Comparison of ENCODE assay signal across 25 mouse cellular contexts in genomic region chr2:123024380-123024779, GRCm38 (mm10).
"Had no signal": no experiment of that assay in that cellular context is flagged by ENCODE, and none has a peak within 500 bp of the region (broad histone marks: within the 10 kb centered on the region; RNA-seq: fewer than 3 reads in every experiment).

No protein-coding gene starts in this region.

- ATAC-seq: hindbrain, embryonic 16.5 days; inflammation-experienced regulatory T-cells, adult 6 months; intestine, embryonic 15.5 days; intestine, postnatal 0 days had no signal

- H3K4me1 ChIP-seq: heart, embryonic 12.5 days; hindbrain, embryonic 10.5 days; hindbrain, embryonic 12.5 days; intestine, embryonic 15.5 days; limb, embryonic 10.5 days; limb, embryonic 12.5 days; liver, embryonic 13.5 days had no signal

- H3K4me3 ChIP-seq: heart, adult 2 months; heart, embryonic 12.5 days; hindbrain, embryonic 10.5 days; hindbrain, embryonic 12.5 days; intestine, embryonic 15.5 days; limb, embryonic 10.5 days; limb, embryonic 12.5 days; liver, embryonic 13.5 days had no signal

- H3K27me3 ChIP-seq: heart, embryonic 12.5 days; hindbrain, embryonic 12.5 days; intestine, embryonic 15.5 days; limb, embryonic 12.5 days; liver, embryonic 13.5 days had no signal

- H3K9ac ChIP-seq: forebrain, postnatal 0 days; heart, embryonic 12.5 days; hindbrain, embryonic 12.5 days; hindbrain, embryonic 14.5 days; intestine, embryonic 15.5 days; limb, embryonic 12.5 days; liver, embryonic 13.5 days had no signal

- H3K36me3 ChIP-seq: heart, embryonic 12.5 days; hindbrain, embryonic 10.5 days; hindbrain, embryonic 12.5 days; intestine, embryonic 15.5 days; limb, embryonic 10.5 days; limb, embryonic 12.5 days; liver, embryonic 13.5 days had no signal

- H3K4me2 ChIP-seq: heart, embryonic 12.5 days; hindbrain, embryonic 12.5 days; hindbrain, embryonic 14.5 days; intestine, embryonic 15.5 days; limb, embryonic 12.5 days; liver, embryonic 11.5 days; liver, embryonic 13.5 days had no signal

- H3K9me3 ChIP-seq: heart, embryonic 12.5 days; hindbrain, embryonic 10.5 days; hindbrain, embryonic 12.5 days; intestine, embryonic 15.5 days; limb, embryonic 10.5 days; limb, embryonic 12.5 days; liver, embryonic 13.5 days had no signal

- H3K27ac ChIP-seq: heart, adult 2 months; hindbrain, embryonic 10.5 days; hindbrain, embryonic 12.5 days; hindbrain, embryonic 14.5 days; intestine, embryonic 15.5 days; limb, embryonic 10.5 days; limb, embryonic 12.5 days; liver, embryonic 13.5 days had no signal

- DNase-seq: gastrocnemius, postnatal 14 days; gastrocnemius, postnatal 36 days; heart, adult 11 months; heart, adult 2 months; heart, postnatal 10 days; heart, postnatal 4 days; kidney, adult 18-20 months; kidney, adult 8-10 months; kidney, postnatal 10 days; kidney, postnatal 25 days; kidney, postnatal 4 days; liver; liver, embryonic 13.5 days had no signal
